Mouse (Mus musculus): ENCODE data around the gene Klk1b16. TPM values are rescaled to one million over a fixed set of nuclear protein-coding genes. Genes with fewer than 3 reads are reported as not detected.
"Not testable (repeated sequence)": the region's sequence is repeated elsewhere in the genome, so short reads cannot be mapped to it uniquely, and the experiment has no call there.

Klk1b16 gene
- not detected in 2 replicates for polyA plus RNA-seq (2014; fragmentation: Nextera tagmentation; extraction: Ambion mirVana)

GRCm38 (mm10) chr7:44136467-44136866 is at the start of gene Klk1b16:
TSS of gene Klk1b16 (plus strand) at chr7:44136767.
- Histone ChIP-seq H3K27me3 (ENCODE audit: control insufficient read depth, insufficient read depth, low read length) (no peaks in the 10 kb centered on the region), H3K4me3 (ENCODE audit: low read depth, low read length) (no peak within 1 kb of the TSS), H3K4me2 (ENCODE audit: low read depth, low read length) (no peak within 1 kb of the TSS), H3K27ac (ENCODE audit: low read depth, low read length) (no peak within 1 kb of the TSS), H3K9me3 (ENCODE audit: control insufficient read depth, low read length) (no peaks in the 10 kb centered on the region), H3K36me3 (ENCODE audit: control insufficient read depth, insufficient read depth, low read length) (no peaks in the 10 kb centered on the region), H3K9ac (replicated peaks; ENCODE audit: low read depth, low read length) (no peak within 1 kb of the TSS), H3K4me1 (ENCODE audit: control insufficient read depth, insufficient read depth, low read length) (no peaks in the 10 kb centered on the region)
- WGBS = 93% methylated on average over 3 of the region's 3 CpGs
- ATAC-seq (ENCODE audit: low read depth) = no peak

GRCm38 (mm10) chr7:44096111-44096510 is 40.5 kb upstream of the Klk1b16 start:
- no peak overlapping the region for H3K4me2 ChIP-seq (ENCODE audit: low read depth, low read length)
- H3K27ac ChIP-seq (ENCODE audit: low read depth, low read length) = no peak overlapping the region
- H3K9ac ChIP-seq (replicated peaks; ENCODE audit: low read depth, low read length) = no peak overlapping the region
- H3K36me3 ChIP-seq (ENCODE audit: control insufficient read depth, insufficient read depth, low read length) = no peaks in the 10 kb centered on the region
- no peaks in the 10 kb centered on the region for H3K9me3 ChIP-seq (ENCODE audit: control insufficient read depth, low read length)
- H3K27me3 ChIP-seq (ENCODE audit: control insufficient read depth, insufficient read depth, low read length) = no peaks in the 10 kb centered on the region
- 97% methylated on average over 1 of the region's 1 CpGs for WGBS
- no peak for ATAC-seq (ENCODE audit: low read depth)
- no peaks in the 10 kb centered on the region for H3K4me1 ChIP-seq (ENCODE audit: control insufficient read depth, insufficient read depth, low read length)
- no peak overlapping the region for H3K4me3 ChIP-seq (ENCODE audit: low read depth, low read length)

GRCm38 (mm10) chr7:44102028-44102427 is 34.5 kb upstream of the Klk1b16 start, which contains the start of gene Klk1b21:
TSS of gene Klk1b21 (plus strand) at chr7:44102328.
- ATAC-seq (ENCODE audit: low read depth); H3K9me3 ChIP-seq (ENCODE audit: control insufficient read depth, low read length); H3K36me3 ChIP-seq (ENCODE audit: control insufficient read depth, insufficient read depth, low read length); H3K4me2 ChIP-seq (ENCODE audit: low read depth, low read length); H3K9ac ChIP-seq (replicated peaks; ENCODE audit: low read depth, low read length); H3K4me1 ChIP-seq (ENCODE audit: control insufficient read depth, insufficient read depth, low read length); H3K4me3 ChIP-seq (ENCODE audit: low read depth, low read length); H3K27me3 ChIP-seq (ENCODE audit: control insufficient read depth, insufficient read depth, low read length); H3K27ac ChIP-seq (ENCODE audit: low read depth, low read length): not testable (repeated sequence)
- 82% methylated on average over 3 of the region's 3 CpGs for WGBS

- WGBS = 75% methylated on average over 4 of the region's 4 CpGs
- ATAC-seq (ENCODE audit: low read depth) = no peak
Measured at GRCm38 (mm10) chr7:44112373-44112772, 24.2 kb upstream of the Klk1b16 start, which contains the start of gene Klk1b22. TSS of gene Klk1b22 (plus strand) at chr7:44112673.

GRCm38 (mm10) chr7:44123445-44123844 is 13.1 kb upstream of the Klk1b16 start:
- no peaks in the 10 kb centered on the region for H3K4me1 ChIP-seq (ENCODE audit: control insufficient read depth, insufficient read depth, low read length)
- no peaks in the 10 kb centered on the region for H3K9me3 ChIP-seq (ENCODE audit: control insufficient read depth, low read length)
- no peak overlapping the region for H3K4me2 ChIP-seq (ENCODE audit: low read depth, low read length)
- no peak overlapping the region for H3K27ac ChIP-seq (ENCODE audit: low read depth, low read length)
- no peaks in the 10 kb centered on the region for H3K27me3 ChIP-seq (ENCODE audit: control insufficient read depth, insufficient read depth, low read length)
- no peak overlapping the region for H3K9ac ChIP-seq (replicated peaks; ENCODE audit: low read depth, low read length)
- no peaks in the 10 kb centered on the region for H3K36me3 ChIP-seq (ENCODE audit: control insufficient read depth, insufficient read depth, low read length)
- ATAC-seq (ENCODE audit: low read depth) = no peak
- WGBS = 90% methylated on average over 6 of the region's 6 CpGs
- no peak overlapping the region for H3K4me3 ChIP-seq (ENCODE audit: low read depth, low read length)

More at GRCm38 (mm10) chr7:44112373-44112772, 24.2 kb upstream of the Klk1b16 start, which contains the start of gene Klk1b22:
- H3K9me3 ChIP-seq (ENCODE audit: control insufficient read depth, low read length) = no peaks in the 10 kb centered on the region
- no peak within 1 kb of the TSS for H3K27ac ChIP-seq (ENCODE audit: low read depth, low read length)
- H3K27me3 ChIP-seq (ENCODE audit: control insufficient read depth, insufficient read depth, low read length) = no peaks in the 10 kb centered on the region
- H3K4me2 ChIP-seq (ENCODE audit: low read depth, low read length) = no peak within 1 kb of the TSS
- H3K4me1 ChIP-seq (ENCODE audit: control insufficient read depth, insufficient read depth, low read length) = no peaks in the 10 kb centered on the region
- H3K9ac ChIP-seq (replicated peaks; ENCODE audit: low read depth, low read length) = no peak within 1 kb of the TSS
- no peaks in the 10 kb centered on the region for H3K36me3 ChIP-seq (ENCODE audit: control insufficient read depth, insufficient read depth, low read length)
- no peak within 1 kb of the TSS for H3K4me3 ChIP-seq (ENCODE audit: low read depth, low read length)

- H3K4me1 ChIP-seq (ENCODE audit: control insufficient read depth, insufficient read depth, low read length) = no peaks in the 10 kb centered on the region
- H3K36me3 ChIP-seq (ENCODE audit: control insufficient read depth, insufficient read depth, low read length) = no peaks in the 10 kb centered on the region
- H3K27me3 ChIP-seq (ENCODE audit: control insufficient read depth, insufficient read depth, low read length) = no peaks in the 10 kb centered on the region
- H3K9me3 ChIP-seq (ENCODE audit: control insufficient read depth, low read length) = no peaks in the 10 kb centered on the region
- WGBS = 47% methylated on average over 9 of the region's 9 CpGs
- no peak overlapping the region for H3K4me3 ChIP-seq (ENCODE audit: low read depth, low read length)
- H3K4me2 ChIP-seq (ENCODE audit: low read depth, low read length) = no peak overlapping the region
- no peak overlapping the region for H3K9ac ChIP-seq (replicated peaks; ENCODE audit: low read depth, low read length)
- ATAC-seq (ENCODE audit: low read depth) = no peak
- no peak overlapping the region for H3K27ac ChIP-seq (ENCODE audit: low read depth, low read length)
Measured at GRCm38 (mm10) chr7:44179299-44180045, 42.9 kb downstream of the Klk1b16 start.

GRCm38 (mm10) chr7:44186516-44186915 is 49.9 kb downstream of the Klk1b16 start:
- H3K27me3 ChIP-seq (ENCODE audit: control insufficient read depth, insufficient read depth, low read length); H3K4me1 ChIP-seq (ENCODE audit: control insufficient read depth, insufficient read depth, low read length); H3K4me3 ChIP-seq (ENCODE audit: low read depth, low read length); H3K4me2 ChIP-seq (ENCODE audit: low read depth, low read length); H3K9me3 ChIP-seq (ENCODE audit: control insufficient read depth, low read length); H3K9ac ChIP-seq (replicated peaks; ENCODE audit: low read depth, low read length); H3K27ac ChIP-seq (ENCODE audit: low read depth, low read length); ATAC-seq (ENCODE audit: low read depth); H3K36me3 ChIP-seq (ENCODE audit: control insufficient read depth, insufficient read depth, low read length): not testable (repeated sequence)
- WGBS = 70% methylated on average over 8 of the region's 8 CpGs

- not testable (repeated sequence) for H3K27ac ChIP-seq (ENCODE audit: low read depth, low read length); H3K36me3 ChIP-seq (ENCODE audit: control insufficient read depth, insufficient read depth, low read length); H3K4me2 ChIP-seq (ENCODE audit: low read depth, low read length); H3K27me3 ChIP-seq (ENCODE audit: control insufficient read depth, insufficient read depth, low read length); H3K4me3 ChIP-seq (ENCODE audit: low read depth, low read length); H3K9me3 ChIP-seq (ENCODE audit: control insufficient read depth, low read length); H3K4me1 ChIP-seq (ENCODE audit: control insufficient read depth, insufficient read depth, low read length); ATAC-seq (ENCODE audit: low read depth); H3K9ac ChIP-seq (replicated peaks; ENCODE audit: low read depth, low read length)
Measured at GRCm38 (mm10) chr7:44187936-44188335, 51.4 kb downstream of the Klk1b16 start, which contains the start of gene Klk1b24. TSS of gene Klk1b24 (plus strand) at chr7:44188236.
